Mouse (Mus musculus) heart, postnatal 14 days (tissue): ENCODE measurements at regions not wholly inside any gene's neighbourhood (a gene's known extent, or its start where the extent isn't known, plus 50 kb on each side); places are given as distances from the start of the nearest gene placed in this dataset.
A peak's percentile ranks its signal among the peaks of the same experiment; 100 is the strongest.

Experiments used
- DNase-seq, 2 experiments: peaks; one replicate each; pipeline ENCODE4 v3.0.0; 2021 to 2022
- intact Hi-C: fragments of 180-260 bp; cut with DNase I; formaldehyde crosslinking; loops from one replicate; pipeline ENCODE4 v1.15.1; 2025

DNA sequence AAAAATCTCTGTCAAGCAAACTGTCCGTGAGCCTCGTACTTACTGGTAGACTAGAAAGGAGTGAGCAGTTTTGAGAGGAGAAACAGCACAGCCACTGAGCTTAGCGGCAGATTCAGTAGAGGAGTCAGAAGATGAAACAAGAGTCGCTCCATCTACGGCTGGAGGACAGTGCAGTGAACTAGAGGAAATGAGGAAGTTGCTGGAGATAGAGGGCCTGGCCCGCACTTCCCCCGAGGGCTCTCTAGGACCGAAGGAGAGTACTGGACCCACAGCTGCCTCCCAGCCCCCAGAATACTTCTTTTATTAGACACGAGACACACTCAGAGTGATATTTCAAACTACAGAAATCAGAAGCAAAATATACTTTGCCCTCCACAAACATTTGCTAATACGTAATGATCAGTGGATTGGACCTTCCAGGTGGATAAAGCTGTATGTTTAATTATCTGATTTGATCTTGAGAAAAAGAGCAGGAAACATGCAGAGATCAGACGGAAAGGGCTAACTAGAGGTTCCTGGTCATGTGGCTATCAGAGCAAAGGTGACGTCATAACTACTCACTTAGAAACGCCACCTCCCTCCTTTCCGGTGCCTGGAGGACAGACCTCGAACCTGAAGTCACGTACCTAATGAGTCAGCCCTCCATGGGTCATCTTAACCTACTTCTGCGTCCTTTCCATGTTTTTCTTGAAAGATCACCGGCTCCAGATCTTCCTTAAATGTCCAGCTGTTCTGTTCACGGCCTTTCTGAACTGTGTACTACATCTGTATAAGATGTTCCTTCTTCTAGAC, 277.9 kb downstream of the Basp1 start:
- intact Hi-C loops = no loop called here
- no peak for DNase-seq

DNA sequence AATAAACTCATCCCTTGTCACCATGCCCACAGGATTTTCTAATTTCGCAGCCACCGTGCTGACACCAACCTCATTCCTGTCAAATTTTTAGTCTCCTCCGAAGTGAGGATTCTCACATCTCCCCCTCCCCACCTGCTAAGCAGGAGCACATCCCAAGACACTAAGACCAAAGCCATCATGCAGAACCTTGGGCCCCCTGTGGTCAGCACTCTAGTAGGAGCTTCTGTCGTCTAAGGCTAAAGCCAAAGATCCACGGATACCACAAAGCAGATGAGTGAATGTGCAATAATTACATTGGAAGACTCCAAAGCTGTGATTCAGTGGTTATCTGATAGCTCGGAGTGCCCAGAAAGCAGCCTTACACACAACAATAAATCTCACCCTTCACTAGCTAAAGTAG, 283.5 kb downstream of the Basp1 start:
- DNase-seq = no peak
- intact Hi-C loops = no loop called here

DNA sequence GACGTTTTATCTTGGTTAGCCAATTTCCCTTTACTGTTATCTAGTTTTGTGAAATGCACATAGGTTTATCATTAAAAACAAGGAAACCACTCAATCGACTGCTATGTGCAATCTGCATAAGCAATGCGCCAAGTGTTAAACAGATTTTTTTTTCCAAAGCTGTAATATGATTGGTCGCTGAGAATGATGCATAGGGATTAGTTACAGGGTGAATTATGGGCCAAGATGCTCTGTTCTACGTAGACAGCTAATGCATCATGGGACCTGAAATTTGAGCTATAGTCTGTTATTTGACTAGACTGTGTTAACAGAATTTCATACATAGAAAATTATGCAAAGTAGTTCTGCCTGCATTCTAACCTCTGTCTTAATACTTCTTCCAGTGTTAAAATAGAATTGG, 284.0 kb downstream of the Basp1 start:
- no peak for DNase-seq
- intact Hi-C loops = no loop called here

DNA sequence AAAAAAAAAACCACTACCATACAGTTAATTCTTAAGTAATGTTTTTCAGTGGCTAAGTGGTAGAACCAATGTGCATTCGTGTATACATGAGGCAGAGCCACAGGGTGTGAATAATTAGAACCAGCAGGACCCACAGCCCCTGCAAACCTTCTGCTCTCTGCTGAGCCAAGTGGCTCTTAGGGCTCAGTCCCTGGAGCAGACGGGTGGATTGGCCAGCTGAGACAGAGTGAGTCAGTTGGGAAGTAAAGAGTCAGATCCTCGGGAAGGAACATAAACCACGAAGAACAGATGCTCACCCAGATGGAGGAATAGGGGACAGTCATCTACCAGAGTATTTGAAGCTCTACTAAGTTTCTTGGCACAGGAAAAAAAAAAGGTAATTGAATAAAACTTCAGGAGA, 293.1 kb downstream of the Basp1 start:
- intact Hi-C loops = no loop called here
- no peak for DNase-seq

DNA sequence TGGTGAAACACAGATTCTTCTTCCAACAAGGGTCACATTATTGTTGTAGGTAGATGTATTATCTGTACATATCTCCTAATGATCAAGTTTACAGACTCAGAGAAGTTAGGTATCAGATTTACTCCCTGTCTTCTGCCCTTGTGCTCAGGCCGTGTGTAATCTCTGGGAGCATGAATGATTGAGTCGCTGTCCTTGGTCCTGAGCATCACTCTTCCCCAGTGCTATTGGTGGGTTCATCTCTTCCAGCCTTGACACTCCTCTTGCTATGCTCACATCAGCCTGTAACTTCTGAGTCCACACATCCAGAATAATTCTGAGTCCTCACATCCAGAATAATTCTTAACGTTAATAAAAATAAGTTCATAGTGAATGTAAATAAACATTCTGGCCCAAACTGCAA, 295.6 kb downstream of the Basp1 start:
- intact Hi-C loops = no loop called here
- peak; percentile 18 to 42 for DNase-seq

DNA sequence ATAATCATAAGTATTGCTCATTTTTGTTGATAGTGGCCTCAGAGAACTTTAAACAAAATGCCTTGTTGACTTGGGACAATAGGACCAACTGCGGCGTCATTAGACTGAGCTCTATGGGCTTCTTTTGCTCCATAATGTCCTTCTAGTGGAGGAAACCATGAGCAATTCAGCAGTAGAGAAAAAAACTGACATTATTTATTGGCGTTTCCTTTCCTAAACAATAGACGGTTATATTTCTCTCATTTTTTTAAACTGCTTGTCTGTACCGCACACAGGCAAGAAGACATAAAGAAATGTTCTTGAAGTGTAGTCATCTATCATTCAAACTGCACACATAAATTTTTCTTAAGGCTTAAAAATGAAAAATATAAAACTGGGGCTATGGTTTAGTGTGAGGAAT, 310.8 kb downstream of the Basp1 start:
- intact Hi-C loops = no loop called here
- no peak for DNase-seq

GRCm38 (mm10) chr15:25093758-25094157, 319.8 kb downstream of the Basp1 start:
- no peak for DNase-seq
- intact Hi-C loops = no loop called here

DNA sequence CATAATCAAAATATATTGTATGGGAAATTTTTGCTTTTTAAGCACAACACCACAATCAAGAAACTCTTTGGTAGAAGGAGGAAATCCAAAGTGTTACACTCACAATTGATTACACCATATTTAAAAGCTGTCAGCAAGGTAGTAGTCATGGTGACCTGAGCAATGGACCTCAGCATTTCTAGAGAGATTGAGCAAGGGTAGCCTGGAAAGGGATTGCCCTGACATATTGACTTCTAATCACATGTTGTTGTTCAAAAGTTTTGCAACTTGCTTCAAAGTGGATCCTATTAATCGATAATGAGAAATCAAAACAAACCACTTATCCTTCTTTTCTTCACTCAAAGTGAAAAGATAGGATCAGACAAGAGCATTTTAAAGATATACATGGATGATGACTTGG, 343.9 kb downstream of the Basp1 start:
- intact Hi-C loops = no loop called here
- DNase-seq = no peak

DNA sequence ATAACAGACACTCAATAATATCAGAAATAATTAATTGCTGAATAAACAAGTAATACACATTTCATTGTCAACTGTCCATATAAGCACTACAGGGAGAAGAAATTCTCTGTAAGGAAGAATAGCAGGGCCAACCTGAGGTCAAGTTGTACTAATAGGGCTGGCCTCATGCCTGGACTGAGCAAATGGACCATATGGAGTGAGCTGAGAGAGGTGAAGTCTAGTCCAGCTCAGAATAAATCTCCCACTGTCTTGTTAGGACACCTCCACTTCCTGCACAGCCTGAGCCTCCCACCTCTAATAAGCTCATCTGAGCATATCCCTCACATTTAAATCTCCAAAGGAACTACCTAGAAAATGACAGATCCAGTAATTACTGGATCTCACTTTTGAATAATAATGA, 354.2 kb downstream of the Basp1 start:
- intact Hi-C loops = no loop called here
- DNase-seq = no peak

DNA sequence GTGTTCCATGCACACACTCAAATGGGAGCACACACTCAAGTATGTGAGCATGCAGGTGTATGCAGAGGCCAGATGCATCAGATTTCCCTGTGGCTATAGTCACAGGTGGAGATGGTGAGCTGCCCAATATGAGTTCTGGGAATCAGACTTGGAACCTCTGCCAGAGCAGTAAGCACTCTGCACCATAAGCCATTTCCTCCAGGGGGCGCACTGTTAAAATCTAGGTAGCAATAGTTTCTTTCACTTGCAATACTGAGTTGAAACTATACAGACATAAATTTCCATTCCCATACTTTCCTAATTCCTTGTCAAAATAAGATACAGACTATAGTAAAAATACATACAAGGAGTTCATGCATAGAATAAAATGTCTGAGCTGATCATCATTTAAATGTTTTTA, 365.7 kb downstream of the Basp1 start:
- DNase-seq = peak; percentile 53 to 66
- intact Hi-C loops = loop anchor here (5.0 kb wide), 2 partner anchors 364 to 461 kb away; partner anchors contain the start of gene Basp1

- intact Hi-C loops = loop anchor here (5.0 kb wide), 2 partner anchors 366 to 459 kb away; partner anchors contain the start of gene Basp1
Observed at GRCm38 (mm10) chr15:25046514-25047138, 366.9 kb downstream of the Basp1 start.

GRCm38 (mm10) chr15:25036231-25036630, 377.3 kb downstream of the Basp1 start:
- intact Hi-C loops = no loop called here
- DNase-seq = no peak

More at GRCm38 (mm10) chr15:25046514-25047138, 366.9 kb downstream of the Basp1 start:
- DNase-seq = no peak

DNA sequence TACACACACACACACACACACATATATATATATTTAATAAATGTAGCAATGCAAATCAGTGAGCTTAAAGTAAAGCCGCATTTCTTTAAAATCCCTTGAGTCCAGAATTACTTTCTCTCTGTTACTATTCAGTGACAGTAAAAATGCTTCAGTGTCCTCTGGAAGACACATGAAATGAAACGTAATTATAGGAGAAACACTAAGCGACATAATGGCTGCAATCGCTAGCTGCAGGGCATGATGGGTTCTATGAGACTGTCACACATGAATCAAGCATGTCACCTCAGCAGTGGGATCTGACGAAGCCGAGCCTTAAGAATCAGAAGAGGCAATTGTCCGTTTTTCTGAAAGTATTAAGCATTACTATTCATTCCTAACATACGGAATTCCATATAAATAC, 385.7 kb downstream of the Basp1 start:
- intact Hi-C loops = no loop called here
- DNase-seq = no peak

- intact Hi-C loops = no loop called here
- no peak for DNase-seq
Observed at GRCm38 (mm10) chr15:25026786-25027461, 386.6 kb downstream of the Basp1 start.

- DNase-seq = no peak
- intact Hi-C loops = no loop called here
Observed at GRCm38 (mm10) chr15:25026351-25026750, 387.2 kb downstream of the Basp1 start.

DNA sequence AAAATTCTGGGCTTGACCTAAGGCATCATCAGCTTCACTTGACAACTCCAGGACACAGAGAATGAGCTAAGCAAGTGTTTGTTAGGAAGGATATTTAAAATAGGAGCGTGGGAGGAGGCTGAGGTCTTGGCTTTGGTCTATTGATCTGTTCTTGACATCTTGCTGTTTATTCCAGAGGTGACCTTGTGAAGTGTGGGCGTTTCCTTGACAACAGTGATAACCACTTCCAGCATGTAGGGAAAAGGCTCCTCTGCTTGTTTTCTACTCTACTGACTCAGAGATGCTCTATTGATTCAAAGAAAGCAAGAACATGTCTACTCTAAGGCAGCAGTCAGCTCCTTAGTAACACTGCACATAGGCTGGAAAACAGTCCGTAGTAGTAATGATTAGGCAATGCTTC, 392.6 kb downstream of the Basp1 start:
- intact Hi-C loops = no loop called here
- DNase-seq = no peak

- intact Hi-C loops = no loop called here
Observed at GRCm38 (mm10) chr15:25019352-25019941, 394.1 kb downstream of the Basp1 start.

DNA sequence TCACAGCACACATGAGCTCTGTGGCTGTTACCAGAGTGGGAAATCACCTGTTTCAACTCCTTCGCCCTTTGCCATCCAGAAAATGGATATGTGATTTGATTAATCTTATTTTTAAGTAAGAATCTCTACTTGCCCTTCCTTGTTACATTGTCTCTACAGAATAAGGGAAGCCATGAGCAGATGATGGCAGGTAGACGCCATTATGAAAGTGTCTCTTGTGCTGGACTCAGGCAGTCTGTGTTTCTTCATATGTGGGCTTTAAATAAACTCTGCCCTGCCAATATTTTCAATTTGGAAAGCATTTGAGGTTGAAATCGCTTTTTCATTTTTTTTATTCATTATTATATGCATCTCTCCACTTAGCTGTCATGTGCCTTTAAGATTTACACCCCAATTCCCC, 394.6 kb downstream of the Basp1 start:
- DNase-seq = no peak
- intact Hi-C loops = no loop called here

More at GRCm38 (mm10) chr15:25019352-25019941, 394.1 kb downstream of the Basp1 start:
- DNase-seq = no peak

- intact Hi-C loops = no loop called here
- DNase-seq = no peak
Observed at GRCm38 (mm10) chr15:25007720-25008119, 405.8 kb downstream of the Basp1 start.

DNA sequence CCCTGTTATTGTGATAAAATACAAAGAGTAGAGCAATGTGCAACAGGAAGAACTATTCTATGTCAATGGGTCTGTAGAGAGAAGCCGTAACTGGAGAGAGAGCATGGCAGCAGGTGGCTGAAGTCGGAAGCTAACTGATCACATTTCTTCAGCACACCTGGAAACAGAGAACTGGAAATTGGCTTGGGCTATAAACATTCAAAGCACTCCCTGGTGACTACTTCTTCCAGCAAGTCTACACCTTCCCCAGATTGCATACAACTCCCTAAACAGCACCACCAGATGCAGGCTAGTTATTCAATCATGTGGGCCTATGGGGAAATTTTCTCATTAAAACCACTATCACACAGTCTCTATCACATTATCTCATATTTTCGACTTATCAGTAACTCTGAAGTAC, 413.4 kb downstream of the Basp1 start:
- intact Hi-C loops = no loop called here
- DNase-seq = no peak

GRCm38 (mm10) chr15:24993325-24993673, 420.3 kb downstream of the Basp1 start:
- no peak for DNase-seq
- intact Hi-C loops = no loop called here
